Mouse (Mus musculus): ENCODE results near the gene Stk24. TPM values are rescaled to one million over a fixed set of nuclear protein-coding genes. Genes with fewer than 3 reads are reported as not detected.

Stk24 gene
- total and polyA plus RNA-seq, 3 experiments: 21.4 to 75.6 (median 70.2) TPM

DNA sequence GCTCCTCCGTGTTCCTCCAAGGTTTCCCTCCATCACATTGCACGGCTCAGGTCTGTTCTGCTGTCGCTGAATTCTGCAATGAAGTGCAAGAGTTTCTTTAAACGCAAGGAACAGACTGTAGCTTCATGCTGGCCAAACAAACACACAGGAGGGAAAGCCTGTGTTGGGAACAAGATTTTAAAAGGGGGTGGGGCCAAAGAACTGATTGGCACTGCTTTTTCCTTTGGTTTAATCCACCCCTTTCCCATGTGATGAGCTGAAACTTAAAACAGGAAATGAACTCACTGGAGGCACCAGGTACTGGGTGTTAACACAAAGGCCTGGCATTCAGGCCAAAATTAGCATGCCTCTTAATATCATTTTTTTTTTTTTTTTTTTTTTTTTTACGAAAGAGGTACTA is 131.5 kb downstream of the Stk24 start:
- H3K4me3 ChIP-seq: no peak overlapping the region
- TF ChIP-seq CTCF (IDR thresholded peaks at IDR 0.05): no peak
- TF ChIP-seq EP300 (IDR thresholded peaks at IDR 0.05; ENCODE audit: insufficient read depth, low read depth, low read length): no peak
- TF ChIP-seq POLR2A (IDR thresholded peaks at IDR 0.05; ENCODE audit: insufficient read depth, low read depth, low read length): no peak
- no peak for DNase-seq
- 0 out of 2 replicates have a peak, but pooled peaks cover 1% of the 10 kb centered on the region for H3K4me1 ChIP-seq (ENCODE audit: control insufficient read depth, insufficient read depth, low read length)
- no peaks in the 10 kb centered on the region for H3K79me2 ChIP-seq (replicated peaks; ENCODE audit: control insufficient read depth, insufficient read depth, low read length)
- intact Hi-C loops (cut with DNase I): no loop called here
- 74% methylated on average over 5 of the region's 5 CpGs for WGBS
- H3K27ac ChIP-seq: no peak overlapping the region
- H3K36me3 ChIP-seq (ENCODE audit: control insufficient read depth, insufficient read depth, low read length): no peaks in the 10 kb centered on the region
- H3K27me3 ChIP-seq (ENCODE audit: control insufficient read depth, insufficient read depth, low read length): no peaks in the 10 kb centered on the region
- H3K9ac ChIP-seq (ENCODE audit: low read depth, low read length): no peak overlapping the region

DNA sequence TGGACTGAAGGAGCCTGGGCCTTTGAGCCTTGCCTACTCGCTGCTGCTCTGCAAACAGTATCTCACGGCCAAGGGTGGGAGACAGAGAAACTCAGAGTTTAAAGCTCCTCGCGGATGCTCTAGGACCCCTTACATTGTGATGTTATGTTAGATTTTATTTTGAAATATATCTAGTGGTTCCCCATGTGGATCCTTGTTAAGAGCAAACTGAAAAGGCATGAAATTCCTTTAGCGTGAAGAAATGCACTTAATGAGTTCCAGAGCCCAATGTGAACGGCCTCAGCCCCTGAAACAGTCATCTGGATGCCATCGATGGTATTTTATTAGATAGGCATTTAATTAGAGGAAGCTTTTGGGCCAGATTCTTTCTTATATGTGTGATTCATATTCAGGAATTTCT is 132.5 kb downstream of the Stk24 start:
- Histone ChIP-seq H3K4me1 (ENCODE audit: control insufficient read depth, insufficient read depth, low read length) (0 out of 2 replicates have a peak, but pooled peaks cover 1% of the 10 kb centered on the region), H3K4me3 (no peak overlapping the region), H3K36me3 (ENCODE audit: control insufficient read depth, insufficient read depth, low read length) (no peaks in the 10 kb centered on the region), H3K79me2 (replicated peaks; ENCODE audit: control insufficient read depth, insufficient read depth, low read length) (no peaks in the 10 kb centered on the region), H3K27me3 (ENCODE audit: control insufficient read depth, insufficient read depth, low read length) (no peaks in the 10 kb centered on the region), H3K27ac (no peak overlapping the region), H3K9ac (ENCODE audit: low read depth, low read length) (no peak overlapping the region)
- WGBS: 76% methylated on average over 7 of the region's 7 CpGs
- intact Hi-C loops (cut with DNase I): no loop called here
- no peak for TF ChIP-seq EP300 (IDR thresholded peaks at IDR 0.05; ENCODE audit: insufficient read depth, low read depth, low read length)
- TF ChIP-seq POLR2A (IDR thresholded peaks at IDR 0.05; ENCODE audit: insufficient read depth, low read depth, low read length): no peak
- no peak for TF ChIP-seq CTCF (IDR thresholded peaks at IDR 0.05)
- DNase-seq: no peak

DNA sequence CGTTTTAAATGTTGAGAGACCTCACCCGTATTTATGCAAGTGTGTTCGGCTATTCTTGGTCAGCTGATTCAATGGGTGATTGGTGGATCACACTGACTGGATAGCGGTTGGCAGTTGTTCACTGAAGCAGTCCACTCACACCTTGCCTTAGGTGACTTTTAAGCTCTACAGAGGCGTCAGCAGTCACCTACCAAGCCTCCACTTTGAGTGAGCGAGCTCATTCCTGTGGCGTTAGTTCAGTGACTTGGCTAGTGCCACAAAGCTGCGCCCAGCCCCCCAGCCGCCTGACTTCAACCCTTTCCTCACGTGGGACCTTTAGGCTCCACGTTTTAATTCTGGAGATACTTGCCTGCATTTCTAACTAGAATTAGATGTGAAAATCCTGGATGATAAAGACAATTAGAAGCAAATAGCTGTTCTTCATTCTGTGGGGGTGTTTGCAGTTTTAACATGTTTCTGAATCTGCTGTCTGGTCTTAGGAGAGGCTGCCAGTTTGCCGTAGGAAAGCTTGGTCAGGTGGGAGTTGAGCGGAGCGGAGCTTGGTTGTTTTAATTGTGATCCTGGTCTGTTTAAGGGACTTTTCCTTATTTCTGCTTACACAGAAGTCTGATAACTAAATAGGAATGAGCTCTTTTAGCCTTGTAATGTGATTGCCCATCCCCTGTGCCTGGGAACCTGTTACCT is 133.6 kb downstream of the Stk24 start:
- Histone ChIP-seq H3K4me1 (ENCODE audit: control insufficient read depth, insufficient read depth, low read length) (0 out of 2 replicates have a peak, but pooled peaks cover 1% of the 10 kb centered on the region), H3K27ac (peak overlapping the region; percentile 59), H3K4me3 (no peak overlapping the region), H3K27me3 (ENCODE audit: control insufficient read depth, insufficient read depth, low read length) (no peaks in the 10 kb centered on the region), H3K36me3 (ENCODE audit: control insufficient read depth, insufficient read depth, low read length) (no peaks in the 10 kb centered on the region), H3K9ac (ENCODE audit: low read depth, low read length) (no peak overlapping the region), H3K79me2 (replicated peaks; ENCODE audit: control insufficient read depth, insufficient read depth, low read length) (no peaks in the 10 kb centered on the region)
- peak in 1 of 2 experiments; percentile 43 for DNase-seq
- WGBS: 60% methylated on average over 14 of the region's 14 CpGs
- intact Hi-C loops (cut with DNase I): no loop called here
- TF ChIP-seq POLR2A (IDR thresholded peaks at IDR 0.05; ENCODE audit: insufficient read depth, low read depth, low read length): no peak

DNA sequence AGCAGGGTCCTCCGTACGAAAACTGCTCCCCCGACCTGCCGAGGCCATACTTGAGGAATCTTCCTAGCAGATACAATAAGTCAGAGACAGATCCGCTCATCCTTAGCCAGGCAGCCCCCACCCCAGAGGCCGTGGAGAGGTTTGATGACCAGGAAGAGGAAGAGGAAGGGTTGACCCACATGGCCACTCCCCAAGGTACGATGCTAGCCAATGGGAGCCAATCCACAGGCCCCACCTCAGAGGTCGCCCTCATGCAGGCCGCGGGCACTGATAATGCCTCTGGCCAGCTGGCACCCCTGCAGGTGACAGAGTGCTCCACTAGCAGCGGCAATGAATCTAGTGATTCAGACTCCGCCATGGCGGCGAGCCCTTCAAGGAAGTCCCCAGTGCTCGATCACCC is 135.7 kb downstream of the Stk24 start:
- DNase-seq: no peak
- TF ChIP-seq EP300 (IDR thresholded peaks at IDR 0.05; ENCODE audit: insufficient read depth, low read depth, low read length) (no peak), CTCF (IDR thresholded peaks at IDR 0.05) (no peak), POLR2A (IDR thresholded peaks at IDR 0.05; ENCODE audit: insufficient read depth, low read depth, low read length) (no peak)
- no peak overlapping the region for H3K4me3 ChIP-seq
- no peaks in the 10 kb centered on the region for H3K36me3 ChIP-seq (ENCODE audit: control insufficient read depth, insufficient read depth, low read length)
- no peaks in the 10 kb centered on the region for H3K27me3 ChIP-seq (ENCODE audit: control insufficient read depth, insufficient read depth, low read length)
- H3K27ac ChIP-seq: no peak overlapping the region
- no peaks in the 10 kb centered on the region for H3K79me2 ChIP-seq (replicated peaks; ENCODE audit: control insufficient read depth, insufficient read depth, low read length)
- 93% methylated on average over 15 of the region's 15 CpGs for WGBS
- no peak overlapping the region for H3K9ac ChIP-seq (ENCODE audit: low read depth, low read length)
- H3K4me1 ChIP-seq (ENCODE audit: control insufficient read depth, insufficient read depth, low read length): 0 out of 2 replicates have a peak, but pooled peaks cover 1% of the 10 kb centered on the region
- intact Hi-C loops (cut with DNase I): no loop called here

DNA sequence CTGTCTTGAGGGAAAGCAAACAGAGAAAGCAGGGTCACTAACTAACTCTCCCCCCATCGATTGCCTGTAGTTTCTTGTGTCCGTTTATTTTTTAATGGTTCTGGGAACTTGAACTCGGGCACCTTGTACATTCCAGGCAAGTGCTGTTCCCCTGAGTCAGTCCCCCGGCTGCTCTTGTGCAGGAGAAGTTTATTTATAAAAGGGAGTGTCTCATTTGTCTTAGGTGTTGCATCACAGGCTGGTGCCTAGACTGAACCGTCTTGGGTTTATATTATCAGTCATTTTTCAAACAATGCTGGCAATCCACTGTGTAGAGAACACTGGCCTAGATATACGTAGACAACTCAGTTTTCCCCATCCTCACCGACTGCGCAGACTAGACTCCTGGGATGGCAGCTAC is 140.4 kb downstream of the Stk24 start:
- Histone ChIP-seq H3K79me2 (replicated peaks; ENCODE audit: control insufficient read depth, insufficient read depth, low read length) (no peaks in the 10 kb centered on the region), H3K27me3 (ENCODE audit: control insufficient read depth, insufficient read depth, low read length) (no peaks in the 10 kb centered on the region), H3K27ac (no peak overlapping the region), H3K4me3 (no peak overlapping the region), H3K36me3 (ENCODE audit: control insufficient read depth, insufficient read depth, low read length) (no peaks in the 10 kb centered on the region), H3K4me1 (ENCODE audit: control insufficient read depth, insufficient read depth, low read length) (no peaks in the 10 kb centered on the region), H3K9ac (ENCODE audit: low read depth, low read length) (no peak overlapping the region)
- TF ChIP-seq POLR2A (IDR thresholded peaks at IDR 0.05; ENCODE audit: insufficient read depth, low read depth, low read length) (no peak), CTCF (IDR thresholded peaks at IDR 0.05) (no peak), EP300 (IDR thresholded peaks at IDR 0.05; ENCODE audit: insufficient read depth, low read depth, low read length) (no peak)
- intact Hi-C loops (cut with DNase I): no loop called here
- 83% methylated on average over 8 of the region's 8 CpGs for WGBS
- DNase-seq: no peak

DNA sequence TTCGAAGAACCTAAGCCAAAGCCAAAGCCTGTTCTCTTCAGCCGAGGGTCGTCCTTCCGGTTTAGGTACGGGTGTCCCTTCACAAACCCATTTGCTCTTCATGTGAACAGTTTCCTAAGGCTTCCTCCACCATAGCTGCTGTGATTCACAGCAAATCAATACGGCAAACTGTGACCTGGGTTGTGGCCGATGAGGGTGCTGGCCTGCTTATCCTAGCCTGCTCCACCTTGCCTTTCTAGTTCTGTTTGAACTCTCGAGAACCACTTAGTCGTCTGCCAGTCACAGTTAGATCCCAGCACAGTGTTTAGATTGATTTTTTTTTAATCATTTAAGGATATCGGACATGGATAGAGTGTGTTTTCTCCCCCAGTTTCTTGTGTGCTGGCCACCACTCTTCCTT is 141.1 kb downstream of the Stk24 start:
- 94% methylated on average over 10 of the region's 10 CpGs for WGBS
- Histone ChIP-seq H3K27ac (no peak overlapping the region), H3K4me3 (no peak overlapping the region), H3K36me3 (ENCODE audit: control insufficient read depth, insufficient read depth, low read length) (no peaks in the 10 kb centered on the region), H3K9ac (ENCODE audit: low read depth, low read length) (no peak overlapping the region), H3K4me1 (ENCODE audit: control insufficient read depth, insufficient read depth, low read length) (no peaks in the 10 kb centered on the region), H3K79me2 (replicated peaks; ENCODE audit: control insufficient read depth, insufficient read depth, low read length) (no peaks in the 10 kb centered on the region), H3K27me3 (ENCODE audit: control insufficient read depth, insufficient read depth, low read length) (no peaks in the 10 kb centered on the region)
- no peak for TF ChIP-seq CTCF (IDR thresholded peaks at IDR 0.05)
- no peak for TF ChIP-seq POLR2A (IDR thresholded peaks at IDR 0.05; ENCODE audit: insufficient read depth, low read depth, low read length)
- TF ChIP-seq EP300 (IDR thresholded peaks at IDR 0.05; ENCODE audit: insufficient read depth, low read depth, low read length): no peak
- intact Hi-C loops (cut with DNase I): no loop called here
- DNase-seq: no peak
